Mouse (Mus musculus): Measurements from ENCODE around the gene Ranbp3.

Gene Ranbp3

GRCm38 (mm10) chr17:56727029-56727649 lies 54.0 kb downstream of the Ranbp3 start:
- no peak for DNase-seq (ENCODE audit: low read depth)

DNA sequence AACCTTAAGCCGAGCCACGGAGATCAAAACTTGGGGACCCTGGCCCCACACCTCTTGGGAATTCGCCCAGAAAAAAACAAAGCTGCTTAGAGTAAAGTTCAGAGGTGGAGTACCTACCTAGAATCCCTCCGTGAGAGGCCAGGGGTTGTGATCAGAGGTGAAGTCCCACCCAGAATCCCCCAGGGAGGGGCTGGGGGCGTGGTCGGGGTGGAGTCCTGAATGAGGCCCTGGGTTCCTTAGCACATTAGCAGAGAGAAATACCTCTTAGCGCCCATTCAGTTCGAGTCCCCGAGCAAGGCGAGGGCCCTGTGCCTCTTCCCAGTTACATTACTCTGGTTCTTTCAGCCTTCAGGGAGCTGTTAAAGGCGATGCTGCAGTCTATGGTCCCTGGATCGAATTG lies 54.6 kb downstream of the Ranbp3 start:
- no peak for DNase-seq (ENCODE audit: low read depth)

GRCm38 (mm10) chr17:56728117-56728516 lies 55.0 kb downstream of the Ranbp3 start:
- no peak for DNase-seq (ENCODE audit: low read depth)

GRCm38 (mm10) chr17:56729151-56729550 lies 56.1 kb downstream of the Ranbp3 start:
- no peak for DNase-seq (ENCODE audit: low read depth)

GRCm38 (mm10) chr17:56729656-56730055 lies 56.6 kb downstream of the Ranbp3 start:
- DNase-seq (ENCODE audit: low read depth), result no peak

GRCm38 (mm10) chr17:56736534-56736933 lies 63.4 kb downstream of the Ranbp3 start:
- DNase-seq (ENCODE audit: low read depth), result peak; percentile 32

DNA sequence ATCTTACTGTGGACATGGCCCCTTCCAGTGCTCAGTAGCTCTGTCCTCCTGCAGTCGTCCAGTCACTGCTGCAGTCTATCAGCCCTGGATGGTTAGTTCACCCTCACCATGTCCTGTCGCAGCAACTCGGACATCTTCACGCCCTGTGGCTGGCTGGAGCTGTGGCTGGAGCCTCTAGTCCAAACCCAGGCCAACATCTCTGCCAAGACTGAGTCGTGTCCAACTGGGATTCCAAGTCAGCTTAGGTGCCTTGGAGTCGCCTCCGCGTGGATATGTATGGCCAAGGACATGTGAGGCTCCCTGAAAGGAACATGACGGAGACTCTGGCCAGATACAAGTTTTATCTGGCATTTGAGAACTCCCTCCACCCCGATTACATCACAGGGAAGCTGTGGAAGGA lies 65.1 kb downstream of the Ranbp3 start:
- no peak for DNase-seq (ENCODE audit: low read depth)

GRCm38 (mm10) chr17:56740118-56740787 lies 67.2 kb downstream of the Ranbp3 start:
- no peak for DNase-seq (ENCODE audit: low read depth)

DNA sequence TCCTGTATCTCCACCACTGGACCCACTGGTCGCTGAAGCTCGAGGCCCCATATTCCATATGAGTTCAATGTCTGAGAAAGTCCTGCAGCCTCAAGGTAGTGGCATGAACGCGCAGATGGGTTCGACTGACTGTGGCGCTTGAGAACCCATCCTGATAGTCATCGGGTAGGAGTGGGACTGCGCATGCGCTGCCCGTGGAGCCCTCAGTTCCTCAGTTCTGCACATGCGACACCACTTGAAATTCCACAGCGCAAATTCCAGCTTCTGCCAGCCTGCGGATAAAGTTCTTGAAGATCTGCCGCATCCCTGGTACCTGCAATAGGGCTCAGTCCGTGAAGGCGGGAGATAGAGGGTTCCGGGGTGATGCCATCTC lies 67.7 kb downstream of the Ranbp3 start:
- no peak for DNase-seq (ENCODE audit: low read depth)

DNA sequence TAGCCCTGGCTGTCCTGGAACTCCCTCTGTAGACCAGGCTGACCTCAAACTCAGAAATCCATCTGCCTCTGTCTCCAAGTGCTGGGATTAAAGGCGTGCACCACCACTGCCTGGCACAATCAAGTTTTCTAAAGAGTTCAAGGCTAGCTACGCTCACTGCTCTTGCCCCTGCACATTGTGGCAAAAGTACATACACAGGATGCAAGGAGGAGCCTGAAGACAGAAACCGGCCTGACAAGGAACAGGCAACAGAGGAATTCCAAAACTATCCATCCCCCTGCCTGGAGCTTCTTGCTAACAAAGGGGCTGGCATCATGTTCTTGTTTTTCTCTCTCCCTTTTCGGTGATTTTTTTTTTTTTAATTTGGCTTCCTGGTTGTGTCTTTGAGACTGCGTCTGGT lies 71.1 kb downstream of the Ranbp3 start:
- no peak for DNase-seq (ENCODE audit: low read depth)

GRCm38 (mm10) chr17:56751404-56752072 lies 78.4 kb downstream of the Ranbp3 start:
- DNase-seq (ENCODE audit: low read depth), result no peak

GRCm38 (mm10) chr17:56753452-56753851 lies 80.4 kb downstream of the Ranbp3 start:
- DNase-seq (ENCODE audit: low read depth), result no peak

DNA sequence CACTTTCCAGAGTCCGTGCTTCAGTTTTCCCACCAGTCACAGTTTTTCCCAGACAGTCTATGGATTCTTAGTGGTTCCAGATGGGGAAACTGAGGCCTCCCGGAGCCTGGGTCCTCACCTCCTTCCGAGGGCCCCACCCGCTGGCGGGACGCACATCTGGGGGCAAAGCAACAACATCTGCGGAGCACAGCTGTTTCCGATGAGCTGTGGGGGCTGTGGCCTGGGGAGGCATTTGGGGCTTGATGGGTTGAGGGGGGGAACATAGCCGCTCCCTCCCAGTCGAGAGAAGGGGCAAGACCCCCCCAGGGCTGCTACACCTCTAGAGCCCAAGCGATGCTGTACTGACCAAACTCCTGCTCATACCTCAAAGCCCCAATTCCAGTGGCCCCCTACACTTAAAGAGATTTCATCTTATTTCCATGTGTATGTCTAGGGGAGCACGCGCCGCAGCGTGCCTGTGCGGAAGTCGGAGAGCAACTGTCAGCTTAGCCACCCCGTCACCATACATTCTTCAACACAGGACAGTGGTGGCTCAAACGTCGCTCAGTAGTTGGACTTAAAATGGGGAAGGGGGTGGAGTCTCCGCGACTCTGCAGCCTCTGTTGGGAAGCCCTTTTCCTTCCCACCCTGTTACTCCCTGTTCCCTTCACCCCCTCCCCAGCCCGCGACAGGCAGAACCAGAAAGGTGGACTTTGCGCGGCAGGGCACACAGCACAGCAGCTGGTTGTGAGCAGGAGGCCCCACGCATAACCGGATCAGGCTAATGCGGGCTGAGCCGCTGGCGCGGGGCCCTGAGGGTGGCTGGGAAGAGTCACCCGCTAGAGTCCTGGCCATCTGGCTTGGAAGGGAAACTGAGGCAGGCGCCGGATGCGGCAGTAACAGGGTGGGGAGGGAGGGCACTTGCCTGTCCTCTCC lies 81.4 kb downstream of the Ranbp3 start:
- no peak for DNase-seq (ENCODE audit: low read depth)

- no peak for DNase-seq (ENCODE audit: low read depth)
Measured at GRCm38 (mm10) chr17:56756703-56757399, 83.8 kb downstream of the Ranbp3 start.

- DNase-seq (ENCODE audit: low read depth), result no peak
Measured at GRCm38 (mm10) chr17:56757416-56758123, 84.5 kb downstream of the Ranbp3 start, which contains the start of gene Nrtn. Nrtn (minus strand) TSS chr17:56757530.

DNA sequence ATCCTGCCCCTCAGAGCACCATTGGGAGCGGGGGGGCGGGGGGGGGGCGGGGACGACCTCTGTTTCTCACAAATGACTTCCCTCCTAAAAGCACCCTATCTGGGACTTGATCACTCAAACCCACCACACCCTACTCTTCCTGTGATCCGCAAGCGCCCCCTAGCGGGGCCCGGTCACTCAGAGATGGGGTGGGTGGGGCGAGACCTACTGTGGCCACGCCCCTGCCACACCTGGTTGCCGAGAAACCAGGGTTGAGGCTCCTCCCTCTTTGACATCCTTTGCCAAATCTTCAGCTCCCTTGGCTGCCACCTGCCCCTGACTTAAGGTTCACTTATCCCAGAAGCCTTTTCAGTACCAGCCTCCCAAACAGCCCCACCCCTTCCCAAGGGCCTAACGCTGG lies 85.0 kb downstream of the Ranbp3 start:
- DNase-seq (ENCODE audit: low read depth), result peak; percentile 43

- DNase-seq (ENCODE audit: low read depth), result no peak
Measured at GRCm38 (mm10) chr17:56759261-56759660, 86.2 kb downstream of the Ranbp3 start.

GRCm38 (mm10) chr17:56761077-56761476 lies 88.0 kb downstream of the Ranbp3 start:
- DNase-seq (ENCODE audit: low read depth), result no peak
